Mouse (Mus musculus) kidney, postnatal 14 days (tissue): ENCODE results near the gene Adam17.
A peak's percentile ranks its signal among the peaks of the same experiment; 100 is the strongest.
"Not testable (repeated sequence)": the region's sequence is repeated elsewhere in the genome, so short reads cannot be mapped to it uniquely, and the experiment has no call there.

Experiments
- DNase-seq: peaks from one replicate; pipeline ENCODE4 v3.0.0; 2022; ENCODE audit warnings: mixed read lengths

The Adam17 gene

GRCm38 (mm10) chr12:21373100-21373819, at the start of gene Adam17:
Gene Adam17 (minus strand): TSS chr12:21373632.
- DNase-seq: peak; percentile 98

- DNase-seq: no peak
Observed at GRCm38 (mm10) chr12:21418621-21419131, 45.2 kb upstream of the Adam17 start.

DNA sequence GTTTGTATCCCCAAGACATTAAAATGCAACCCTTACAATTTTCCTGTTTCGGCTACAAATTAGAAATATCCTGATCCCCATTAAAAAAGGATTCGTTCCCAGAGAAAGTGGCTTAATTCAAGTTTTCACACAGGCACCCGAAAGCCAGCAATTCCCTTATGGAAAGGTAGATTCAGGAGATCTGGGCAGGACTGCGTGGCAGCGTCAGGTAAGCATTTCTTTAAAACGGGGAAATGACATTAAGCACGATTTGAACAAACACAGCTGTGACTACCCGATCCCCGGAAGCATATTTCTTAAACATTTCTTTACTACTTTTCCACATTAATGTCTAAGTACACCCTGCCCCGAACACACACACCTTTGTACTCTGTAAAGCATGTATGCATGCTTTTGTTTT, 44.7 kb upstream of the Adam17 start:
- no peak for DNase-seq

GRCm38 (mm10) chr12:21417100-21418070, 44.0 kb upstream of the Adam17 start, which contains the start of gene Ywhaq:
Gene Ywhaq (minus strand): TSS chr12:21417637.
- DNase-seq: peak; percentile 99

DNA sequence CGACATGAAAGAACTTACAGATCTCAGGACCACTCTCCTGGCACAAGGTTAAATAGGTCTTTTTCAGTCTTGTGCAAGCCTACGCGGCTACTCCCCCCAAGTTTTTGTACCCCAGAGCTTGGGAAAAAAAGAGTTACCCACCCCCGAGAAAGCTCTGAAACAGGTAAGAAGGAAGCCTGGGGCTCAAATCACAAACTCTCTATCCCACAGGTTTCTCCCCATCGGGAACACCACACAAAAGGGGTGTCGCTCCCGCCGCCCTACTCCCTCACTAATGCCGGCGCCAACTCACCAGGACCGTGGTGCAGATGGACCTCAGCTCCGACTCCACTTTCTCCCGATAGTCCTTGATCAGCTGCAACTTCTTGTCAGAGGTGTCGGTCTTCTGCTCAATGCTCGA, 43.1 kb upstream of the Adam17 start:
- DNase-seq: no peak

DNA sequence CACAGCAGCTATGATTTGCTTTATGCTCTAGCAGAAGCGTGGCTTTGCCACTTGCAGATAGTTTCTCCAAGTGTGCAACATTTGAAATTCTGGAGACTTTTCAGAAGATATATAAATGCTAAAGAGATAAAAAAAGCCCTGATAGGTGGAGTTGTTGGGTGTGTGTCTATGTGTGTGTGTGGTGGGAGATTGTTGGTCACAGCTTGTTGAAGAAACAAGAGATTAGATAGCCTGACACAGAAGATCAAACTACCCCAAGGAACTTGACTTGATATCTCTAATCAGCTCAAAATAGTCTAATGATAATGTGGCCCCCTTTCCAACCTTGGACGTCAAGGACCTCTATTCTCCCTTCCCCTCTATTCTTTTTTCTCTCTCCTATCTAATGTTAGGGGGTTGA, 37.2 kb upstream of the Adam17 start:
- DNase-seq: no peak

- DNase-seq: no peak
Observed at GRCm38 (mm10) chr12:21409651-21410050, 36.2 kb upstream of the Adam17 start.

DNA sequence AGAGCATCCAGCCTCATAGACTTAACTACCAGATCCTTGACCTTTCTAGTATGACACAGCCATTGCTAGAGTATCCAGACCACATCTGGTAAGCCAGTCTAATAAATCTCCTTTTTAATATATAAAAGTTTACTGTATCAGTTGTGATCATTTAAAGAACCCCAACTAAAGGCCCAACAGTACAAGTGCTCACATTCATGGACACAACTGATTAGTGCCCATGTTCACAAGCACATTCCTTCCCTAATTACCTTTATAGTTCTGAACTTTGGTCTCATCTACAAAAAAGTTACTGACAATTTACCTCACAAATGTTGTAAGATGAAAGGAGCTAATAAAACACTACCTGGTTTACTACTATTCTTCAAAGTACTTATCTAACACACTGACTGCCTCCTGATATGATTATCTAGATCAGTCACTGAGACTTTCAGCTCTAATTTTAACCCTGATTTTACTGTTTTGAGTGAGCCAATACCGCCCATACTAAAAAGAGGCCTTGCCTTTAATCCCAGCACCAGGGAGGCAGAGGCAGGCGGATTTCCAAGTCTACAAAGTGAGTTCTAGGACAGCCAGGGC, 35.4 kb upstream of the Adam17 start:
- DNase-seq: no peak

- DNase-seq: no peak
Observed at GRCm38 (mm10) chr12:21402771-21403170, 29.3 kb upstream of the Adam17 start.

DNA sequence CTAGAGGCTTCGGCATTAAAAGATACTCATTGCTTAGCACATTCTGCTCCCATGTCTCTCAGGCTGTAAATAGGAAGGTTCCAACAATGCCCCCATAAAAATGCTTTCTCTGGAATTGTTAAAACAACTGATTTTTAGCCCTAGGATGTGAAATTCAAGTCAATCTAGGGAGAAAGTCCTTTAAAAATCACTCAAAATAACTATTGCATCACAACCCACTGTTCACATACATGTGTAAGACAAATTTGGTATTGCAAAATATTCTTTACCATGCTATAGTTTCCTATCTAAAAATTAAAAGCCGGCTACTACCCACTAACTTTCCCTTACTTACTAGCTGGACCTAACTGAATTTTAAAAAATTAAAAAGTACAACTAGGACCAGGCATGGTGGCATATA, 12.8 kb upstream of the Adam17 start:
- no peak for DNase-seq

- not testable (repeated sequence) for DNase-seq
Observed at GRCm38 (mm10) chr12:21378765-21379346, 5.4 kb upstream of the Adam17 start.

DNA sequence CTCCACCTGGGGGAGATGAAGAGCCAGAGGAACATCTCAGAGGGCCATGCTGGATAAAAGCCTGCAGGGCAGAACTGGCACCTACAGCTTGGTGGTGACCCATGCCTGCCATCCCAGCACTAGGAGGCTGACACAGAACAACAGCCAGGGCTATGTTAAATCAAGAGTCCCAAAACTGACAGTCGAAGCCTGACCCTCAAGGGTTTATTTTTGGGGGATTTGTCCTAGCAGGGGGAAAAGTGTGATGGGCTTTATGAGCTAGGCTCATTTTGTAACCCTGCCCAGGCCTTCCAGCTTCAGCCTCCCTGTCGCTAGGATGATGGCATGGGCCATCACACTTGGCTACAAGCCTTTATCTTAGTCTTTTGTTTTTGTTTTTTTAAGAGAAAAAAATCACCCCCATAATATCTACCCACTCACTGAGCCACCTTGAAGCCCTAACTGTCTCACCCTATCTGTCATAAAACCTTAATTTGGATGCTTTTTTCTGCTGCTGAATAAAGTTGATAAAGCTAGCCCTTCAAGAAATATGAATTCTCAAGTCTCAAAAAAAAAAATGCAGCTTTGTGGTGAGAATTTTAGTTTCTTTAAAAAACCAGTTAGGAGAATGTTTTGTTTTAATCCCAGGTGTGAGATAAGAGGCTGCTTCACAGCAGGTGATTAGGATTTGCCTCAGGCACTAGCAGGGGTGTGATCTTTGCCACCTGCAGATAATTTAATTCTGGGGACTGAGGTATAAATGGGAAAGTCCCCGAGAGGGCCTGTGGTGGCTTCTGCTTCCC, 2.1 kb upstream of the Adam17 start:
- DNase-seq: no peak

GRCm38 (mm10) chr12:21373820-21374475, 516 bp upstream of the Adam17 start:
- DNase-seq: no peak

DNA sequence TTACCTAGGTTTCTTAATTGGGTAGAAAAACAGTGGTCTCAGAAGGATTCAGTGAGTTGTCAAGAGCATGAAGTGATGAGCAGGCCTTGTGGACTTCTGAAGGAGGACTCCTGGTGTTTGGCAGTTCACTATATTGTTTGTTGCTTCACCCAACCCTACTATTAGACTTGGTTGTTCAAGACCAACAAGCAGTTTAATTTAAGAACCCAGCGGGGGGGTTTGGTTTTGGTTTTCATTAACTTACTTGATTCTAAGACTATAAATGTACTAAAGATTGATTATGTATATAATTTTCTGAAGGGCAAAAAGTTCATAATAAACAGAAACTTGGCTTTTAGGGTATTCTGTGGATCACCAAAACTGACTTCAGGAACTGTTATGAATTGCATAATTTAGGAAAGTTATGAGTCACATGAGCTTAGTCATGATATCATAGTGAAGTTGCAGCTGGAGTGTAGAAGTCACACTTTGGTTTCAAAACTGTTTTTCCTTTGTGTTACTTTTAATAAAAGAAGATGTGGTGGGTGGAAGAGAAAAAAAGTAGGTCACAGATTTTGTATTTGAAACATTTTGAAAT, 3.3 kb downstream of the Adam17 start:
- DNase-seq: no peak

- DNase-seq: no peak
Observed at GRCm38 (mm10) chr12:21369087-21369410, 4.4 kb downstream of the Adam17 start.

DNA sequence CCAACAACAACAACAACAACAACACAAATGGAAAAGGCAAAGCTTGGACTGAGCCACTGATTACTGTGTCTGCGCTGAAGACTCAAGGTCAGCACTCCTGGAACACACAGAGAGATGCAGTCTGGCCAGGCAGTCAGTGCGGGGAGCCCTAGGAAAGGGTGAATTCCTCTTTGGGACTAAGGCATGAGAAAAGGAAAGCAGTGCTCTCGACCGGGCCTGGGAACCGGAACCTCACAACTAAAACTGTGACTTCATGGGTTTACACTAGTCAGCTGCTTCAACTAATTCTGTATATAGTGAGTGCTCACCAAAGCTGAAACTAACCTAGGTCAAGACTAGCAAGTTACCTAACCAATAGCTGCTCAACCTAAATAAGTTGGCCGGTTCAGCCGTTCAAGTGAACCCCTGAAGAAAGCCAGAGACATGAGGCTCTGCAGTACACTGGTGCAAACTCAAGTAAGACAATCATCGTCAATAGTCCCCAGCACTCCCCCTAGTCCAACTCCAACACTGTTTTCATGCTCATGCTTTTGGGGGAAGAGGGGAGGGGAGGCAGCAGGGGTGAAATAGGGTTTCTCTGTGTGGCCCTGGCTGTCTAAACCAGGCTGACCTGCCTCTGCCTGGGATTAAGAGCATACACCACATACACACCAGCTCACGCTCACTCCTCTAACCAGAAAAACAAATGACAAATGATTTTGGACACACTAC, 4.9 kb downstream of the Adam17 start:
- no peak for DNase-seq

DNA sequence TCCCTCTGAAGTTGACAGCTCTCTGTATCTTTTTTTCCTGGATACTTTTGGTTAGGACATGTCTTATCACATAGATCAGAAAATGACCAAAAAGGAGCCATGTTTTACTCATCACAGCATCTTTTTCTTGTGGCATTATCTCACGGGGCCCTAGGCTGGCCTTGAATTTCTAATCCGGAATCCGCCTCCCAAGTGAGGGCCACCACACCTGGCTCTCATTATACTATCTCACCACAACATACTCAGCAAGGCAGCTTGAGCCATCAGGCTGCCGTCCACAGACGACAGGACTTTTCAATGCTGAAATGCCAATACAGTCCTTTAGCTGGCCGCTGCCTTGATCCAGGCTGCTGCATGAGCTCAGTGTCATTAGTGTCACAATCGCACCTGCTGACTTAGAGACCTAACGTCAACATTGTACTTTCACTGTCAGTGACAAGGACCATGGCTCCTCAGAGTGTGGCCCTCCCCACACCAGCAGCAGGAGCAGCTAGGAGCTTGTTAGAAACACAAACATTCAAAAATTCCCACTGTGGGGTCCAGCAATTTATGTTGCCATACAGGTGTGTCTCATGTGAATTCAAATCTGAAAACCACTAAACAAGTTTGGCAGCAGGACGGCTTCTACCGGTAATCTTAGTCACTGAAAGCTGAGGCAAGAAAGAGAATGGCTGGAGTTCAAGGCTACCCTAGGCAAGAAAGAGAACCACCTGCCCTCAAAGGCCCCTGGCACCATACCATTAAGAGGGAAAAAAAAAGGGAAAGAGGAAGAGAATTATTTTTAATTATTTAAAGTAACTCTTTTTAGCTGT, 8.6 kb downstream of the Adam17 start:
- no peak for DNase-seq

DNA sequence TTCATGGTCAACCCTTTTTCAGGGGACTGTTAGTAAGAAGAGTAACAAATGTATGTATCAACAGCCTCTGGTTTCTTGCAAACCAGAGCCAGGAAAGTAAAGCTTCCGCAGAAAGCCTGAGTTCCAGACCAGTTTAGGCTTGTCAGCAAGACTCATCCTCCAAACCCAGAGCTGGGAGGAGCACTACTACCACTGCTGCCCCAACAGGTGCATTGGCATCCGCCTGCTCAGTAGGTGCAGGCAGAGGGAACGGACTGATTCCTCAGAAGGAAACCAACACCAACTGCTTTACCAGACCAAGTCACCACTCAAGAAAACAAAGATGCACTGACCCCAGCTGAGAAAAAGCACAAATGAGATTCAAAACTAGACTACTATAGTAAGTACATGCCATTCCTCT, 10.2 kb downstream of the Adam17 start:
- no peak for DNase-seq

- DNase-seq: no peak
Observed at GRCm38 (mm10) chr12:21362686-21363085, 10.7 kb downstream of the Adam17 start.

DNA sequence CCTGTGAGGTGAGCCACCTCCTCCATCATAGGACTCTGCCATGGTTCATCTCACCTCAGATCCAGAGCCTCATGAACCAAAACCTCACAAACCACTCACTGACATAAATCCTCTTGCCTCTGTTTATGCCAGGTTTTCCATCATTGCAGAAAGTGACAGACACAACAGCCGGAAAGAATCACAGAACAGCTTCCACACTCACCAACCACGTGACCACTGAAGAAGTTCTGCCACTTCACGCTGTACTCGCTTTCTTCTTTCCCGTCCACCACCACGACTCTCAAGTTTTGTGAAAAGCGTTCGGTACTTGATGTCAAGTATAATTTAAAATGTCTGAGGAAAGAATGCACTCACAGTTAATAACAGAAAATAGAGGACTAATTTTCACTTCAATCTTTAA, 19.8 kb downstream of the Adam17 start:
- no peak for DNase-seq
